Mouse (Mus musculus): Measurements from ENCODE around the gene 1700023F06Rik. TPM values are rescaled to one million over a fixed set of nuclear protein-coding genes. Genes with fewer than 3 reads are reported as not detected.
A peak's percentile ranks its signal among the peaks of the same experiment; 100 is the strongest.

The 1700023F06Rik gene
- polyA plus RNA-seq, 1 experiment from 2014 or later: 1.3 TPM

DNA sequence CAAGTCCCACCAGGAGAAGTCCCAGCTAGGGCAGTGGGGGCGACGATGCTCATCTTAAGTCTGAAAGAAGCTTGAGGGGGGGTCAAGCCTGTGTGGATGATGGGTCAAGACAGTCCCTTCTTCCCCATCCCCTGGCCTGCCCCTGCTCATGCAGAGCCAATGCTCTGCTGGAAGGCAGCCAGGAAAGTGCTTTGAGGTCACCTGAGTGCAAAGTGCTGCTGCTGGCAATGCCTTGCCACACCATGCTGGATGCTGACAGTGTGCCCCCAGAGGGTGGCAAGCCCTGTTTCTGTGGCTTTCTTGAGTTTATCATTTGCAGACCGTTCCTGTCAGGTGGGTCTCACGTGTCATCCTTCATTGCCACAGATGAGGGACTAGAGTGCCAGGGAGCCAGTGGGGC lies 11.6 kb upstream of the 1700023F06Rik start:
- WGBS: 90% methylated on average over 4 of the region's 4 CpGs
- ATAC-seq (ENCODE audit: low FRiP score): no peak
- Histone ChIP-seq H3K9ac (no peak overlapping the region), H3K36me3 (peaks cover 38% of the 10 kb centered on the region), H3K4me3 (no peak overlapping the region), H3K9me3 (no peaks in the 10 kb centered on the region), H3K4me2 (no peak overlapping the region), H3K27me3 (peaks cover 12% of the 10 kb centered on the region), H3K27ac (no peak overlapping the region), H3K4me1 (replicated peaks) (peaks cover 16% of the 10 kb centered on the region)

DNA sequence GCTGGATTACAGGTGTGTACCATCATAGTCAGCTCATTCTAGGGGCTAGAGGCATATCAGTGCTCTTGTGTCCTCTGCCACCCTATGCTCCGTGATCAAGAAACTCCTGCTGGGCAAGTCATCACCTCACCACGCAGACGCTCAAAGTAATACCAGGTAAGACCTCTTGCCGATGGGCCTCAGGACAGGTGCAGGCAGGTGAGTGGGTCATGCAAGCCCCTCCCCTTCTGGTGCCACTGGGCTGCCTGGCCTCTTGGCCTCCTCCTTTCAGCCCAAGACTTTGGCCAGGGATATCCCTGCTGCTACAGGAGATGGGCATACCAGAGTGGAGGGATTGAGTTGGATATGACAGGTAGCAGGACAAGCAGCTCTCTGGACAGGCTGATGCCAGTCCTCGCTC lies 10.9 kb upstream of the 1700023F06Rik start:
- Histone ChIP-seq H3K9me3 (no peaks in the 10 kb centered on the region), H3K4me2 (no peak overlapping the region), H3K9ac (no peak overlapping the region), H3K4me3 (no peak overlapping the region), H3K36me3 (peaks cover 32% of the 10 kb centered on the region), H3K27me3 (peaks cover 12% of the 10 kb centered on the region), H3K27ac (no peak overlapping the region), H3K4me1 (replicated peaks) (peaks cover 13% of the 10 kb centered on the region)
- WGBS: 90% methylated on average over 5 of the region's 5 CpGs
- no peak for ATAC-seq (ENCODE audit: low FRiP score)

DNA sequence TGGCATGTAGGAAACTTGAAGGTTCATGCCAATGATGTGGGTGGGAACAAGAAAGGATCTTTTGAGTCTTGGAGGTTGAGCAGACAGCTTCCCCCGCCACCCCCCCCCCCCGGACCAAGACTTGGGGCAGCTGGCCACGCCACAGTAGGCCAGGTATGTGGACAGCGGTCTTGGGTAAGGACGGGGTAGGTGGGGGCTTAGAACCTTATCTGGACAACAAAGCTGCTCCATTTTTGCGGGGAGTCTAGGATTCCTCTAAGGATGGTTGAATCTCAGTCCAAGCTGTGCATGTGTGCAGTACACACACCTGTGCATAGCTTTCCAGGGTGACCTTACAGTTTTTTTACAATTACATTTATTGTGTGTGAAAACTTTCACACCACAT lies 10.2 kb upstream of the 1700023F06Rik start:
- Histone ChIP-seq H3K4me3 (peak overlapping the region; percentile 55), H3K9ac (peak overlapping the region; percentile 81), H3K4me2 (peak overlapping the region; percentile 96), H3K36me3 (peaks cover 24% of the 10 kb centered on the region), H3K9me3 (no peaks in the 10 kb centered on the region), H3K27ac (peak overlapping the region; percentile 82), H3K4me1 (replicated peaks) (peaks cover 11% of the 10 kb centered on the region), H3K27me3 (peaks cover 12% of the 10 kb centered on the region)
- ATAC-seq (ENCODE audit: low FRiP score): peak; percentile 25
- WGBS: 18% methylated on average over 6 of the region's 6 CpGs

DNA sequence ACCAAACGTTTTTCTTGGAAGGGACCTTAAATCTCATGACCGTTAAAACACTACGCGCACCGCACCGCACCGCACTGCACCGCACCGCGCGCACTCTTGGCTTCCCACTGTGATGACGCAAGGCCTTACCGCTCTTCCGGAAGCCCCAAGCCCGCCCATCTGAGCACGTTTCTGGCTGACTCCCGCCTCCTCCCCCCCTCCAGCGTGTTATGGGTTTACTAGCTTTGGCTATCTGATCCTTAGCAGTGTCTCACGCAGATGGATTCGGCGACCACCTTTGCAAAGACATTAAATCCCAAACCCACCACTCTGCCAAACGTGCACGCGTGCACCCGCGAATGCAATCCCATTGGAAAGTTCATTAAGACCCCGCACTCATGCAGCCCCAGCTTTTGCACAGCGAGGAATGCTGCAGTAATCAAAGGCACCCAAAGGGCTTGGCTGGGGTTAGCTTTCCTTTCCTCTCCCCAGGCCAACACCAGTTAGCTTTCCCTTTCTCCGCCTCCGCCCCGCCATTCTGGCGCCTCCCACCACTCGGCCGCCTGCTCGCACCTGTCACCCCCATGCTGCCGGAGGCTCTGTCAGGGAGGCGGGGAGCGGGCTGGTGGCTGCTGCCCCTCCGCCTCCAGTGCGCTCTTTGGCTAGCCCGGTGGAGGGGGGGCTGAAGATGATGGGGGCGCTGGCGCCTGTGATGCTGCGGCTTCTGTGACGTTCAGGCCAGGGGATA lies 9.6 kb upstream of the 1700023F06Rik start, which contains the start of gene Spata32:
Gene Spata32 (minus strand): TSS at position 643 of the 727 bp plus-strand sequence.
- H3K27ac ChIP-seq: peak within 1 kb of the TSS; percentile 82
- peak; percentile 88 for ATAC-seq (ENCODE audit: low FRiP score)

DNA sequence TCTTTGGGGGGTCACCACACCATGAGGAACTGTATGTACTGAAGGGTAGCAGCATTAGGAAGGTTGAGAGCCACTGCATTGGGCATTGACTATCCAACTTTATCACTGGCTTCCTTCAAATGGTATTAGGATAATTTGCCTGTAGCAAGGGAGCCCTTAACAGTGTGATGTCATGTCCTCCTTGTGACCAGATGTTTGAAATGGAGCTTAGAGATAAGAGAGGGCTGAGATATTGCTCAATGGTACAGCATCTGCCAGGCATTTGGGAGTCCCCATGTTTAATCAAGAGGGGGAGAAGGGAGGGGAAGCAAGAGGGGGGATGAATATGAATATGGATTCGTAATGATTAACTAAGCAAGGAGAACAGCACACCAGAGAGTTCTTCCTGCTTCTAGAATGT lies 7.0 kb upstream of the 1700023F06Rik start:
- Histone ChIP-seq H3K9me3 (no peaks in the 10 kb centered on the region), H3K4me3 (no peak overlapping the region), H3K4me1 (replicated peaks) (peaks cover 11% of the 10 kb centered on the region), H3K27me3 (peaks cover 12% of the 10 kb centered on the region), H3K9ac (no peak overlapping the region), H3K27ac (no peak overlapping the region), H3K4me2 (no peak overlapping the region), H3K36me3 (peaks cover 5% of the 10 kb centered on the region)
- WGBS: 75% methylated on average over 1 of the region's 1 CpGs
- ATAC-seq (ENCODE audit: low FRiP score): no peak

More for the DNA sequence above, 9.6 kb upstream of the 1700023F06Rik start, which contains the start of gene Spata32:
- H3K4me2 ChIP-seq: peak within 1 kb of the TSS; percentile 96
- peaks cover 23% of the 10 kb centered on the region for H3K36me3 ChIP-seq
- no peaks in the 10 kb centered on the region for H3K9me3 ChIP-seq
- peaks cover 12% of the 10 kb centered on the region for H3K27me3 ChIP-seq
- peaks cover 11% of the 10 kb centered on the region for H3K4me1 ChIP-seq (replicated peaks)
- under 1% methylated on average over 45 of the region's 45 CpGs for WGBS
- peak within 1 kb of the TSS; percentile 55 for H3K4me3 ChIP-seq
- H3K9ac ChIP-seq: peak within 1 kb of the TSS; percentile 81

DNA sequence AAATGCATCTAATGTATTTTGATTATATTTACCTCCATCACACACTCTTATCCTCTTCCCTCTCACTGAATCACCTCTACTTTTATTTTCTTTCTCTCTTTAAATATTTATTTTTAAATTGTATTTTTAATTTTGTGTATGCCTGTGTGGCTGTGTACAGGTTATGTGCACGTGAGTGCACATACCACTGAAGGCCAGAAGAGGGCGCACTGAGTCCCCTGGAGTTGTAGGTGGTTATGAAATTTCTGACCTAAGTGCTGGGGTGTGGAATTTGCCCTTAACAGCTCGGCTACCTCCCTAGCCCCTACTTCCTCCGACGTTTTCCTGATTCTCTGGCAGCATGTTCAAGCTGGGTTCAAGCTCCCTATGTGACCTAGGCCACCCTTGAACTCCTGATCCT lies 5.4 kb upstream of the 1700023F06Rik start:
- 82% methylated on average over 5 of the region's 5 CpGs for WGBS
- no peaks in the 10 kb centered on the region for H3K36me3 ChIP-seq
- H3K27me3 ChIP-seq: peaks cover 9% of the 10 kb centered on the region
- H3K27ac ChIP-seq: no peak overlapping the region
- peaks cover 11% of the 10 kb centered on the region for H3K4me1 ChIP-seq (replicated peaks)
- H3K4me3 ChIP-seq: no peak overlapping the region
- H3K9ac ChIP-seq: no peak overlapping the region
- H3K4me2 ChIP-seq: no peak overlapping the region
- no peak for ATAC-seq (ENCODE audit: low FRiP score)
- H3K9me3 ChIP-seq: no peaks in the 10 kb centered on the region

DNA sequence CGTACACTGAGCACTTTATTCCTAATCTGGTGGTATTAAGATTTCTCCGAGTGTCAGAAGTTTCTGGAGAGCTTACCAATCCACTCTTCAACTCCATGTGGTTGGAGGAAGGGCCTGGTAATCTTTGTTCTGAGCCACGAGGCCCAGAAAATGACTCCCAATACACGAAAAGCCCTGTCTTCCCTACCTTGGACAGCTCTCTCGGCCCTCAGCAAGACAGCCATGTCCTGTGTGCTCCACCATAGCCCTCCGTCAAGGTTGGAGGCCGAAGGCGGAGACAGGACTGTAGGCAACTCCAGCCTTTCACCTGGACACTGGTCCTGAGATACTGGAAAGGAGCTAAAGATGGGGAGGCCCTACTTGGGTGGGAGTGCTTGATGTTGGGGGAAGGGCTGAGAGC lies 1.9 kb upstream of the 1700023F06Rik start:
- no peaks in the 10 kb centered on the region for H3K4me1 ChIP-seq (replicated peaks)
- H3K9ac ChIP-seq: no peak overlapping the region
- H3K4me2 ChIP-seq: no peak overlapping the region
- 81% methylated on average over 8 of the region's 8 CpGs for WGBS
- no peak overlapping the region for H3K4me3 ChIP-seq
- H3K36me3 ChIP-seq: no peaks in the 10 kb centered on the region
- no peaks in the 10 kb centered on the region for H3K9me3 ChIP-seq
- H3K27me3 ChIP-seq: no peaks in the 10 kb centered on the region
- no peak for ATAC-seq (ENCODE audit: low FRiP score)
- no peak overlapping the region for H3K27ac ChIP-seq

DNA sequence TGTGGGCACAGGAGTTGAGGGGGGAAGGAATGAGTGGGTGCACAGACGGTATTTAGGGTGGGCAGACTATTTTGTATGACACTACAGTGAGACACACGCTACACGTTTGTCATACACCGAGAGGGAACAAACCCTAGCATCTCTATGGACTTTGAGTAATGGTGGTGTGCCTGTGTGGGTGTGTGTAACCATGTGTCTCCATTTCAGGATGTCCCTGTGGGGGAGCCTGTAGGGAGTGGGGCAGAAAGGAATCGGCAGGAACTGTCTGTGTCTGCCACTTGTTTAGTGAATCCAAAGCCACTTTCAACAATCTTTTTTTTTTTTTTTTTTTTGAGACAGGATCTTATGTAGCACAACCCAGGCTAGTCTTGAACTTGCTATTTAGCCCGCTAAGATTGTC lies 2.2 kb downstream of the 1700023F06Rik start:
- Histone ChIP-seq H3K9ac (no peak overlapping the region), H3K27ac (no peak overlapping the region), H3K36me3 (no peaks in the 10 kb centered on the region), H3K9me3 (no peaks in the 10 kb centered on the region), H3K4me3 (no peak overlapping the region), H3K4me1 (replicated peaks) (peaks cover 7% of the 10 kb centered on the region), H3K4me2 (no peak overlapping the region), H3K27me3 (peaks cover 9% of the 10 kb centered on the region)
- ATAC-seq (ENCODE audit: low FRiP score): no peak
- WGBS: 89% methylated on average over 6 of the region's 6 CpGs

DNA sequence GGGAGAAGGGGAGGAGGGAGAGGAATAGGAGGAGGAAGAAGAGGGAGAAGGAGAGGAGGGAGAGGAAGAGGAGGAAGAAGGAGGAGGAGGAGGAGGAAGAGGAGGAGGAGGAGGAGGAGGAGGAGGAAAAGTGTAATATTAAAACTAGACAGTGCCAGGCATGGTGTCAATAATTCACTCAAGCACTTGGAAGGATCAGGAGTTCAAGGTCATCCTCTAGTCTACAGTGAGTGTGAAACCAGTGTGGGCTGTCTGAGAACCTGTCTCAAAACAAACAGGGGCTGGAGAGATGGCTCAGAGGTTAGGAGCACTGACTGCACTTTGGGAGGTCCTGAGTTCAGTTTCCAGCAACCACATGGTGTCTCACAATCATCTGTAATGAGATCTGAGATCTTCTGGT lies 6.0 kb downstream of the 1700023F06Rik start:
- Histone ChIP-seq H3K4me3 (no peak overlapping the region), H3K36me3 (no peaks in the 10 kb centered on the region; the same call in 1 of the 2 replicates), H3K9me3 (no peaks in the 10 kb centered on the region), H3K4me1 (replicated peaks) (peaks cover 28% of the 10 kb centered on the region), H3K27ac (no peak overlapping the region), H3K9ac (no peak overlapping the region), H3K4me2 (no peak overlapping the region), H3K27me3 (peaks cover 47% of the 10 kb centered on the region)
- ATAC-seq (ENCODE audit: low FRiP score): no peak

DNA sequence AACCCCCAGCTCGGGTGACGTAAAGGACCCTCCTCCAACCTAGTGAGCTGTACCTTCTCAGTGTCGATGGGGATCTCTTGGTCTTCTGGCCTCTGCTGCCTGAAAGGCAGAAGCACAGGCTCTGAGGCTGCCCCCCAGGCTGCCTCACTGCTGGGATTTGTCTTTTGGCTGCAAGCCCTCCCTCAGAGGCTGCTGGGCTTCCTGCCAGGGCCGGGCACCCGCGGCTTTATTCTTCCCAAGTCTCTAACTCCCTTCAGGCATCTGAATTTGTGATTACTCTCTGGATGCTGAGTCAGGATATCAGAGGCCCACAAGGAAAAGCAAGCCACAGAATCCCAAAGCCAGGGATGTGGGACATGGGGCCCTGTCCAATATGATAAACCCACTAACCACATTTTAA lies 6.7 kb downstream of the 1700023F06Rik start:
- Histone ChIP-seq H3K9ac (peak overlapping the region; percentile 53; the same call in 1 of the 2 replicates), H3K27me3 (peaks cover 54% of the 10 kb centered on the region), H3K4me1 (replicated peaks) (peaks cover 28% of the 10 kb centered on the region), H3K27ac (peak overlapping the region; percentile 26; the same call in 1 of the 2 replicates), H3K4me3 (no peak overlapping the region), H3K4me2 (no peak overlapping the region), H3K36me3 (peaks cover 4% of the 10 kb centered on the region; the same call in 1 of the 2 replicates), H3K9me3 (no peaks in the 10 kb centered on the region)
- peak; percentile 33; the same call in 1 of the 2 replicates for ATAC-seq (ENCODE audit: low FRiP score)
- WGBS: 26% methylated on average over 6 of the region's 6 CpGs

DNA sequence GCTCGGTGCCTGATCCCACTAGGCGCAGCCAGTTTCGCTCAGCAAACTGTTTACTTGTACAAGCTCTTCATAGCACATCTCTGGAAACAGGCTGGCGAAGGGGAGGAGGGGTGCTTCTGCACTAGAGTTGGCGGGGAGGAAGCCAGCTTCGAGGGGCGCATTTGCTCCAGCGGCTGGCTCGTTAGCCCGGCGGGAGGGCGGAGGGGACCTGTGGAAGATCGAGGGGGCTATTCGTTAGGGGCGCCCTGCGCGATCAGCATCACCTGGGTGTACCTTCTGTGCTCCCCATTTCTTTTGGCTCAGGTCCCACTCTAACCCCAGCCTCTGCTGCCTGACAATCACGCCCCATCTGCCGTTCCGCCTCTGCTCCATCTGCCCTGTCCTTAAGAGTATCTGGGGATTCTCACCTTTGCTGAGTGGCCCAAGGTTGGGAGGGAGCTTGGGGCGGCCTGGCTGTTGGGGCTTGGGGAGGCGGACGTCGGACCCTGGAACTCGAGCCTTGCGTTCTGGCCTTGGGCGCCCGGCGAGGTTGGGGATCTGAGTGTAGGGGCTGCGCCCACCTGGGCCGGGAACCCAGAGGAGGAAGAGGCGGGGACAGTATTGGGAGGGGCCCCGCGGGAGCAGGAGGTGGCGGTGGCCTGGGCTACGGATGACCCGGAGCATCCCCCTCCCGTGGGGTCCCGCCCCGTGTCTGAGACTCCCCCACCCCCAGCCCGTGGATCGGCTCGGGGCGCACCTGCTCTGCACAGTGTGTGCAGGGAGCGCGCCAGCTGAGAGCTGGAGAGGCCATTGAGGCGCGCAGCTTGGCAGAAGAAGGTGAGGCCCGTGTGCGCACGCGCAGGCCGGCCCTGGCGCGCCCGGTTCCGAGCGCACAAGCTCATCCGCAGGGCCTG lies 9.2 kb downstream of the 1700023F06Rik start:
- ATAC-seq (ENCODE audit: low FRiP score): peak; percentile 72
- Histone ChIP-seq H3K36me3 (peaks cover 16% of the 10 kb centered on the region), H3K4me1 (replicated peaks) (peaks cover 28% of the 10 kb centered on the region), H3K4me2 (peak overlapping the region; percentile 86), H3K4me3 (peak overlapping the region; percentile 55), H3K27me3 (peaks cover 79% of the 10 kb centered on the region), H3K9ac (peak overlapping the region; percentile 82), H3K9me3 (no peaks in the 10 kb centered on the region), H3K27ac (no peak overlapping the region; the same call in 1 of the 2 replicates)
- 2% methylated on average over 59 of the region's 59 CpGs for WGBS

DNA sequence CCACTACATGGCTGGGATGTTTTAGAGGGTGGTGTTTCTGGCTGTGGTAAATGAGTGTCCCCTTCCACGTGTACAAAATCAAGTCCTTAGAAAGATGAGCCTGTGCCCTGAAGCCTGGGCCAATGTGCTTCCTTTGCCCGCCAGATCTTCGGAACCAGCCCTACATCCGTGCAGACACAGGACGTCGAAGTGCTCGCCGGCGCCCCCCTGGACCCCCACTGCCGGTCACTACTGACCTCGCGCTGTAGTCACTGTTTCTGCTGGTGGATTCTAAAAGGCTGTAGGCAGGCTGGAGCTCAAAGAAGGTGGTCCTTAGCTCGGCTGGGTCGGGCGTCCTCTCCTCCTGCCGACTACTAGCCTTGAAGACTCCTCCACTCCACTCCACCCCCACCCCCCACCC lies 10.0 kb downstream of the 1700023F06Rik start:
- H3K4me3 ChIP-seq: peak overlapping the region; percentile 55
- ATAC-seq (ENCODE audit: low FRiP score): no peak
- 4% methylated on average over 15 of the region's 16 CpGs for WGBS

More for the DNA sequence above, 10.0 kb downstream of the 1700023F06Rik start:
- Histone ChIP-seq H3K27ac (no peak overlapping the region), H3K4me1 (replicated peaks) (peaks cover 30% of the 10 kb centered on the region), H3K4me2 (peak overlapping the region; percentile 86), H3K36me3 (peaks cover 16% of the 10 kb centered on the region), H3K9me3 (no peaks in the 10 kb centered on the region), H3K27me3 (peaks cover 87% of the 10 kb centered on the region), H3K9ac (no peak overlapping the region)
